Mouse (Mus musculus) midbrain, embryonic 11.5 days (tissue): Measurements from ENCODE around the gene Slc17a5. TPM values are rescaled to one million over a fixed set of nuclear protein-coding genes. Genes with fewer than 3 reads are reported as not detected.

Source experiments
- ATAC-seq: fragments of 200-750 bp; cut with Nextera tagmentation; 2 replicates; pipeline ENCODE4 v1.8.0; 2017; ENCODE audit warnings: moderate TSS enrichment, moderate library complexity; ENCODE audit not compliant: low FRiP score
- DNase-seq: peaks from one replicate; pipeline ENCODE4 v3.0.0; 2015; ENCODE audit warnings: low spot score; ENCODE audit errors: missing footprints
- H3K27ac ChIP-seq: fragments of 300-500 bp; sonication (generic); 2 replicates; pipeline ENCODE4 v1.5.1; 2014; ENCODE audit warnings: low read depth, low read length
- H3K27me3 ChIP-seq: fragments of 300-500 bp; sonication (generic); 2 replicates; pipeline ENCODE4 v1.6.1; 2014; ENCODE audit warnings: mild to moderate bottlenecking, low read length, moderate library complexity, mixed read lengths; ENCODE audit not compliant: control insufficient read depth, insufficient read depth
- H3K36me3 ChIP-seq: fragments of 300-500 bp; sonication (generic); 2 replicates; pipeline ENCODE4 v1.6.1; 2014; ENCODE audit warnings: mild to moderate bottlenecking, low read length, moderate library complexity, mixed read lengths; ENCODE audit not compliant: control insufficient read depth, insufficient read depth
- H3K4me1 ChIP-seq: fragments of 300-500 bp; sonication (generic); 2 replicates; pipeline ENCODE4 v1.6.1; 2014; ENCODE audit warnings: low read length; ENCODE audit not compliant: control insufficient read depth, insufficient read depth
- H3K4me2 ChIP-seq: fragments of 300-500 bp; sonication (generic); 2 replicates; pipeline ENCODE4 v1.6.1; 2014; ENCODE audit warnings: mild to moderate bottlenecking, moderate library complexity
- H3K4me3 ChIP-seq: fragments of 300-500 bp; sonication (generic); 2 replicates; pipeline ENCODE4 v1.5.1; 2014; ENCODE audit warnings: low read depth, low read length
- H3K9ac ChIP-seq: fragments of 300-500 bp; sonication (generic); 2 replicates; pipeline ENCODE4 v1.6.1; 2014; ENCODE audit warnings: low read length
- H3K9me3 ChIP-seq: fragments of 300-500 bp; sonication (generic); 2 replicates; pipeline ENCODE4 v1.6.1; 2016; ENCODE audit warnings: low read length; ENCODE audit not compliant: control insufficient read depth
- WGBS: fragments of 180-500 bp; shearing (Covaris S2); extraction: QIAGEN DNeasy Blood & Tissue Kit; methylation state at CpG from one replicate; pipeline ENCODE4 v1.1.7; 2014; 5-methylcytosine and 5-hydroxymethylcytosine counted together
- polyA plus RNA-seq: library from polyadenylated mRNA; unstranded; fragments of >200 nt; fragmentation: Nextera tagmentation; extraction: Ambion mirVana; gene quantifications from 2 replicates; pipeline ENCODE4 v1.2.1, GENCODE M21; 2014

Slc17a5 gene
- polyA plus RNA-seq, 1 experiment from 2014 or later = 9.8 TPM

GRCm38 (mm10) chr9:78514681-78515080, 73.2 kb downstream of the Slc17a5 start:
- 90% methylated on average over 4 of the region's 4 CpGs for WGBS
- Histone ChIP-seq H3K4me2 (no peak overlapping the region), H3K9ac (no peak overlapping the region), H3K27ac (no peak overlapping the region), H3K4me3 (no peak overlapping the region), H3K4me1 (no peaks in the 10 kb centered on the region; the same call in 1 of the 2 replicates), H3K27me3 (no peaks in the 10 kb centered on the region), H3K9me3 (no peaks in the 10 kb centered on the region), H3K36me3 (no peaks in the 10 kb centered on the region)
- DNase-seq (peak; percentile 17), ATAC-seq (no peak)

- Histone ChIP-seq H3K36me3 (no peaks in the 10 kb centered on the region), H3K9me3 (no peaks in the 10 kb centered on the region), H3K27ac (no peak overlapping the region), H3K27me3 (no peaks in the 10 kb centered on the region), H3K4me3 (no peak overlapping the region), H3K4me1 (no peaks in the 10 kb centered on the region), H3K4me2 (no peak overlapping the region), H3K9ac (no peak overlapping the region)
- WGBS = 86% methylated on average over 6 of the region's 6 CpGs
- peak; percentile 35 for DNase-seq
- no peak for ATAC-seq
Observed at GRCm38 (mm10) chr9:78513776-78514500, 73.9 kb downstream of the Slc17a5 start.

- no peak for ATAC-seq
- Histone ChIP-seq H3K27ac (no peak overlapping the region), H3K4me3 (no peak overlapping the region), H3K27me3 (no peaks in the 10 kb centered on the region), H3K9ac (no peak overlapping the region), H3K4me1 (no peaks in the 10 kb centered on the region), H3K36me3 (no peaks in the 10 kb centered on the region), H3K4me2 (no peak overlapping the region), H3K9me3 (no peaks in the 10 kb centered on the region)
- 89% methylated on average over 5 of the region's 5 CpGs for WGBS
- no peak for DNase-seq
Observed at GRCm38 (mm10) chr9:78511705-78512104, 76.1 kb downstream of the Slc17a5 start.

GRCm38 (mm10) chr9:78508106-78508786, 79.6 kb downstream of the Slc17a5 start:
- Histone ChIP-seq H3K4me2 (no peak overlapping the region), H3K36me3 (no peaks in the 10 kb centered on the region), H3K9me3 (no peaks in the 10 kb centered on the region), H3K27ac (no peak overlapping the region), H3K9ac (no peak overlapping the region), H3K27me3 (no peaks in the 10 kb centered on the region), H3K4me3 (no peak overlapping the region), H3K4me1 (peaks cover 9% of the 10 kb centered on the region)
- ATAC-seq (no peak), DNase-seq (peak; percentile 59)
- WGBS = 91% methylated on average over 16 of the region's 16 CpGs

- no peak for ATAC-seq
- DNase-seq = peak; percentile 70
- Histone ChIP-seq H3K9me3 (no peaks in the 10 kb centered on the region), H3K9ac (no peak overlapping the region), H3K4me2 (no peak overlapping the region), H3K27me3 (no peaks in the 10 kb centered on the region), H3K36me3 (no peaks in the 10 kb centered on the region), H3K4me1 (peaks cover 17% of the 10 kb centered on the region), H3K27ac (no peak overlapping the region), H3K4me3 (no peak overlapping the region)
- WGBS = 85% methylated on average over 6 of the region's 7 CpGs
Observed at GRCm38 (mm10) chr9:78506722-78507077, 81.1 kb downstream of the Slc17a5 start.

GRCm38 (mm10) chr9:78506002-78506721, 81.7 kb downstream of the Slc17a5 start:
- no peak overlapping the region for H3K27ac ChIP-seq
- ATAC-seq (no peak), DNase-seq (no peak)
- H3K36me3 ChIP-seq = no peaks in the 10 kb centered on the region
- H3K4me2 ChIP-seq = no peak overlapping the region
- H3K4me1 ChIP-seq = peaks cover 17% of the 10 kb centered on the region
- no peaks in the 10 kb centered on the region for H3K27me3 ChIP-seq
- 81% methylated on average over 11 of the region's 11 CpGs for WGBS
- no peaks in the 10 kb centered on the region for H3K9me3 ChIP-seq
- no peak overlapping the region for H3K9ac ChIP-seq
- H3K4me3 ChIP-seq = no peak overlapping the region

- H3K9me3 ChIP-seq = no peaks in the 10 kb centered on the region
- no peak overlapping the region for H3K4me2 ChIP-seq
- no peak overlapping the region for H3K4me3 ChIP-seq
- ATAC-seq (no peak), DNase-seq (no peak)
- H3K36me3 ChIP-seq = no peaks in the 10 kb centered on the region
- H3K27ac ChIP-seq = no peak overlapping the region
- no peak overlapping the region for H3K9ac ChIP-seq
- H3K27me3 ChIP-seq = no peaks in the 10 kb centered on the region
- WGBS = 89% methylated on average over 6 of the region's 6 CpGs
- H3K4me1 ChIP-seq = peaks cover 17% of the 10 kb centered on the region
Observed at GRCm38 (mm10) chr9:78505223-78505622, 82.6 kb downstream of the Slc17a5 start.

GRCm38 (mm10) chr9:78504679-78505078, 83.2 kb downstream of the Slc17a5 start:
- Histone ChIP-seq H3K4me3 (no peak overlapping the region), H3K27ac (peak overlapping the region; percentile 85), H3K9ac (no peak overlapping the region), H3K4me2 (no peak overlapping the region), H3K27me3 (no peaks in the 10 kb centered on the region), H3K9me3 (no peaks in the 10 kb centered on the region), H3K4me1 (peaks cover 17% of the 10 kb centered on the region), H3K36me3 (no peaks in the 10 kb centered on the region)
- DNase-seq (no peak), ATAC-seq (no peak)
- 83% methylated on average over 3 of the region's 3 CpGs for WGBS

- H3K4me3 ChIP-seq = no peak overlapping the region
- peak; percentile 90 for DNase-seq
- WGBS = 63% methylated on average over 4 of the region's 4 CpGs
Observed at GRCm38 (mm10) chr9:78504133-78504532, 83.7 kb downstream of the Slc17a5 start.

More at GRCm38 (mm10) chr9:78504133-78504532, 83.7 kb downstream of the Slc17a5 start:
- H3K4me1 ChIP-seq = peaks cover 17% of the 10 kb centered on the region
- no peaks in the 10 kb centered on the region for H3K27me3 ChIP-seq
- no peak for ATAC-seq
- H3K9ac ChIP-seq = no peak overlapping the region
- no peaks in the 10 kb centered on the region for H3K36me3 ChIP-seq
- H3K27ac ChIP-seq = peak overlapping the region; percentile 85
- no peak overlapping the region for H3K4me2 ChIP-seq
- no peaks in the 10 kb centered on the region for H3K9me3 ChIP-seq
